Mouse (Mus musculus): ENCODE results near the gene Carm1. TPM values are rescaled to one million over a fixed set of nuclear protein-coding genes. Genes with fewer than 3 reads are reported as not detected.
"Not testable (repeated sequence)": the region's sequence is repeated elsewhere in the genome, so short reads cannot be mapped to it uniquely, and the experiment has no call there.

The Carm1 gene
- total RNA-seq, 2 experiments from 2014 or later, result 17.0 to 65.9 TPM

- no peak for ATAC-seq (replicated peaks; ENCODE audit: poor library complexity, severe bottlenecking)
These were observed 27.5 kb downstream of the Carm1 start for GRCm38 (mm10) chr9:21574012-21574801.

- no peak for ATAC-seq (replicated peaks; ENCODE audit: poor library complexity, severe bottlenecking)
These were observed 28.6 kb downstream of the Carm1 start for GRCm38 (mm10) chr9:21575253-21575652.

- ATAC-seq (replicated peaks; ENCODE audit: poor library complexity, severe bottlenecking), result no peak
These were observed 29.6 kb downstream of the Carm1 start for GRCm38 (mm10) chr9:21576286-21576685.

GRCm38 (mm10) chr9:21578226-21578625 lies 31.5 kb downstream of the Carm1 start:
- ATAC-seq (replicated peaks; ENCODE audit: poor library complexity, severe bottlenecking), result no peak

- ATAC-seq (replicated peaks; ENCODE audit: poor library complexity, severe bottlenecking), result no peak
These were observed 38.7 kb downstream of the Carm1 start for GRCm38 (mm10) chr9:21585401-21585800.

GRCm38 (mm10) chr9:21587678-21588349 lies 41.1 kb downstream of the Carm1 start:
- ATAC-seq (replicated peaks; ENCODE audit: poor library complexity, severe bottlenecking), result no peak

GRCm38 (mm10) chr9:21588350-21588749 lies 41.7 kb downstream of the Carm1 start:
- no peak for ATAC-seq (replicated peaks; ENCODE audit: poor library complexity, severe bottlenecking)

GRCm38 (mm10) chr9:21589538-21589937 lies 42.8 kb downstream of the Carm1 start:
- ATAC-seq (replicated peaks; ENCODE audit: poor library complexity, severe bottlenecking), result no peak

- no peak for ATAC-seq (replicated peaks; ENCODE audit: poor library complexity, severe bottlenecking)
These were observed 44.6 kb downstream of the Carm1 start for GRCm38 (mm10) chr9:21591127-21591830.

GRCm38 (mm10) chr9:21591831-21592702 lies 45.4 kb downstream of the Carm1 start:
- peak; percentile 55 for ATAC-seq (replicated peaks; ENCODE audit: poor library complexity, severe bottlenecking)

- ATAC-seq (replicated peaks; ENCODE audit: poor library complexity, severe bottlenecking), result peak; percentile 77
These were observed 46.0 kb downstream of the Carm1 start, which contains the start of the genes Timm29 and Yipf2 for GRCm38 (mm10) chr9:21592703-21593121. Timm29 (plus strand) TSS chr9:21592722. Yipf2 (minus strand) TSS chr9:21592828.

GRCm38 (mm10) chr9:21593122-21593721 lies 46.5 kb downstream of the Carm1 start:
- ATAC-seq (replicated peaks; ENCODE audit: poor library complexity, severe bottlenecking), result peak; percentile 58

- not testable (repeated sequence) for ATAC-seq (replicated peaks; ENCODE audit: poor library complexity, severe bottlenecking)
These were observed 47.7 kb downstream of the Carm1 start for GRCm38 (mm10) chr9:21594350-21594749.

GRCm38 (mm10) chr9:21594838-21595237 lies 48.1 kb downstream of the Carm1 start:
- ATAC-seq (replicated peaks; ENCODE audit: poor library complexity, severe bottlenecking), result no peak

- ATAC-seq (replicated peaks; ENCODE audit: poor library complexity, severe bottlenecking), result peak; percentile 48; the same call in 1 of the 2 replicates
These were observed 51.5 kb downstream of the Carm1 start for GRCm38 (mm10) chr9:21598198-21598597.

- no peak for ATAC-seq (replicated peaks; ENCODE audit: poor library complexity, severe bottlenecking)
These were observed 53.5 kb downstream of the Carm1 start for GRCm38 (mm10) chr9:21600186-21600585.

GRCm38 (mm10) chr9:21601073-21601472 lies 54.4 kb downstream of the Carm1 start:
- 0 out of 2 replicates have a peak, but pooled peaks have one; percentile 26 for ATAC-seq (replicated peaks; ENCODE audit: poor library complexity, severe bottlenecking)

- ATAC-seq (replicated peaks; ENCODE audit: poor library complexity, severe bottlenecking), result peak; percentile 70
These were observed 55.2 kb downstream of the Carm1 start for GRCm38 (mm10) chr9:21601722-21602399.

- ATAC-seq (replicated peaks; ENCODE audit: poor library complexity, severe bottlenecking), result no peak
These were observed 57.4 kb downstream of the Carm1 start for GRCm38 (mm10) chr9:21604119-21604518.
